Mouse (Mus musculus): Measurements from ENCODE around the gene Rab42. TPM values are rescaled to one million over a fixed set of nuclear protein-coding genes. Genes with fewer than 3 reads are reported as not detected.

Gene Rab42
- polyA plus RNA-seq, 1 experiment from 2014 or later = 2.4 TPM

- Histone ChIP-seq H3K27me3 (ENCODE audit: insufficient read depth, low read length) (no peaks in the 10 kb centered on the region), H3K27ac (peak overlapping the region; percentile 90), H3K9me3 (replicated peaks; ENCODE audit: low read length) (no peaks in the 10 kb centered on the region), H3K9ac (ENCODE audit: low read depth, low read length) (peak overlapping the region; percentile 60), H3K4me2 (ENCODE audit: low read length) (peak overlapping the region; percentile 58), H3K4me3 (replicated peaks; ENCODE audit: low read depth, low read length) (peak overlapping the region; percentile 20), H3K36me3 (ENCODE audit: insufficient read depth, low read length) (no peaks in the 10 kb centered on the region), H3K4me1 (replicated peaks; ENCODE audit: insufficient read depth, low read length) (peaks cover 8% of the 10 kb centered on the region; the same call in 1 of the 2 replicates)
- TF ChIP-seq CTCF (IDR thresholded peaks at IDR 0.05; ENCODE audit: low read depth) = peak; percentile 72
- DNase-seq (ENCODE audit: low spot score) = peak; percentile 97
- peak; percentile 69 for ATAC-seq (replicated peaks; ENCODE audit: low FRiP score, low read depth)
- WGBS = under 1% methylated on average over 35 of the region's 35 CpGs
Measured at GRCm38 (mm10) chr4:132269740-132270560, 33.2 kb downstream of the Rab42 start.

GRCm38 (mm10) chr4:132268871-132269739 lies 34.1 kb downstream of the Rab42 start:
- TF ChIP-seq CTCF (IDR thresholded peaks at IDR 0.05; ENCODE audit: low read depth) = peak; percentile 68
- DNase-seq (ENCODE audit: low spot score) = peak; percentile 60
- WGBS = 7% methylated on average over 6 of the region's 6 CpGs

GRCm38 (mm10) chr4:132266835-132267349 lies 36.3 kb downstream of the Rab42 start:
- DNase-seq (ENCODE audit: low spot score) (no peak), ATAC-seq (replicated peaks; ENCODE audit: low FRiP score, low read depth) (no peak)
- TF ChIP-seq CTCF (IDR thresholded peaks at IDR 0.05; ENCODE audit: low read depth) = no peak
- Histone ChIP-seq H3K9me3 (replicated peaks; ENCODE audit: low read length) (no peaks in the 10 kb centered on the region), H3K9ac (ENCODE audit: low read depth, low read length) (no peak overlapping the region), H3K36me3 (ENCODE audit: insufficient read depth, low read length) (no peaks in the 10 kb centered on the region), H3K4me2 (ENCODE audit: low read length) (no peak overlapping the region), H3K27ac (no peak overlapping the region), H3K4me1 (replicated peaks; ENCODE audit: insufficient read depth, low read length) (no peaks in the 10 kb centered on the region), H3K27me3 (ENCODE audit: insufficient read depth, low read length) (no peaks in the 10 kb centered on the region), H3K4me3 (replicated peaks; ENCODE audit: low read depth, low read length) (no peak overlapping the region)
- 73% methylated on average over 3 of the region's 3 CpGs for WGBS

More at GRCm38 (mm10) chr4:132268871-132269739, 34.1 kb downstream of the Rab42 start:
- Histone ChIP-seq H3K27me3 (ENCODE audit: insufficient read depth, low read length) (no peaks in the 10 kb centered on the region), H3K4me3 (replicated peaks; ENCODE audit: low read depth, low read length) (no peak overlapping the region), H3K9me3 (replicated peaks; ENCODE audit: low read length) (no peaks in the 10 kb centered on the region), H3K36me3 (ENCODE audit: insufficient read depth, low read length) (no peaks in the 10 kb centered on the region), H3K9ac (ENCODE audit: low read depth, low read length) (no peak overlapping the region), H3K27ac (peak overlapping the region; percentile 90; the same call in 1 of the 2 replicates), H3K4me1 (replicated peaks; ENCODE audit: insufficient read depth, low read length) (peaks cover 8% of the 10 kb centered on the region; the same call in 1 of the 2 replicates), H3K4me2 (ENCODE audit: low read length) (no peak overlapping the region; the same call in 1 of the 2 replicates)
- no peak for ATAC-seq (replicated peaks; ENCODE audit: low FRiP score, low read depth)

GRCm38 (mm10) chr4:132263313-132263712 lies 39.9 kb downstream of the Rab42 start:
- no peaks in the 10 kb centered on the region for H3K36me3 ChIP-seq (ENCODE audit: insufficient read depth, low read length)
- H3K4me3 ChIP-seq (replicated peaks; ENCODE audit: low read depth, low read length) = no peak overlapping the region
- H3K27ac ChIP-seq = no peak overlapping the region
- WGBS = 91% methylated on average over 7 of the region's 7 CpGs
- H3K4me1 ChIP-seq (replicated peaks; ENCODE audit: insufficient read depth, low read length) = peaks cover 5% of the 10 kb centered on the region; the same call in 1 of the 2 replicates
- no peaks in the 10 kb centered on the region for H3K27me3 ChIP-seq (ENCODE audit: insufficient read depth, low read length)
- DNase-seq (ENCODE audit: low spot score) = no peak
- TF ChIP-seq CTCF (IDR thresholded peaks at IDR 0.05; ENCODE audit: low read depth) = no peak
- H3K9me3 ChIP-seq (replicated peaks; ENCODE audit: low read length) = no peaks in the 10 kb centered on the region
- no peak for ATAC-seq (replicated peaks; ENCODE audit: low FRiP score, low read depth)
- no peak overlapping the region for H3K9ac ChIP-seq (ENCODE audit: low read depth, low read length)
- no peak overlapping the region for H3K4me2 ChIP-seq (ENCODE audit: low read length)

- no peak for TF ChIP-seq CTCF (IDR thresholded peaks at IDR 0.05; ENCODE audit: low read depth)
- no peak overlapping the region for H3K4me2 ChIP-seq (ENCODE audit: low read length)
- no peaks in the 10 kb centered on the region for H3K36me3 ChIP-seq (ENCODE audit: insufficient read depth, low read length)
- H3K4me1 ChIP-seq (replicated peaks; ENCODE audit: insufficient read depth, low read length) = peaks cover 5% of the 10 kb centered on the region; the same call in 1 of the 2 replicates
- ATAC-seq (replicated peaks; ENCODE audit: low FRiP score, low read depth) (no peak), DNase-seq (ENCODE audit: low spot score) (no peak)
- 78% methylated on average over 5 of the region's 5 CpGs for WGBS
- no peak overlapping the region for H3K27ac ChIP-seq
- no peak overlapping the region for H3K4me3 ChIP-seq (replicated peaks; ENCODE audit: low read depth, low read length)
- no peaks in the 10 kb centered on the region for H3K27me3 ChIP-seq (ENCODE audit: insufficient read depth, low read length)
- no peaks in the 10 kb centered on the region for H3K9me3 ChIP-seq (replicated peaks; ENCODE audit: low read length)
- no peak overlapping the region for H3K9ac ChIP-seq (ENCODE audit: low read depth, low read length)
Measured at GRCm38 (mm10) chr4:132262358-132262616, 40.9 kb downstream of the Rab42 start.

Measured in kidney, postnatal 0 days (tissue).